Mouse (Mus musculus) layer of hippocampus, adult 8-10 months (tissue): ENCODE results near the gene Gamt. TPM values are rescaled to one million over a fixed set of nuclear protein-coding genes. Genes with fewer than 3 reads are reported as not detected.
A peak's percentile ranks its signal among the peaks of the same experiment; 100 is the strongest.
"Not testable (repeated sequence)": the region's sequence is repeated elsewhere in the genome, so short reads cannot be mapped to it uniquely, and the experiment has no call there.

ENCODE experiments used
- DNase-seq, 2 experiments: peaks; one replicate each; pipeline ENCODE4 v3.0.0; 2022; ENCODE audit warnings: low spot score in 2 of 2
- microRNA-seq, 2 experiments: library from miRNA; unstranded; fragments of <30 nt; microRNA quantifications; one replicate each; pipeline ENCODE4 v1.2.0; 2022
- total RNA-seq, 4 experiments: library from RNA; stranded (reverse); gene quantifications; 2 replicates each; pipeline ENCODE4 v1.2.4; 2022

Gene Gamt
- total RNA-seq, 4 experiments from 2014 or later = 22.4 to 34.7 (median 27.9) TPM

DNA sequence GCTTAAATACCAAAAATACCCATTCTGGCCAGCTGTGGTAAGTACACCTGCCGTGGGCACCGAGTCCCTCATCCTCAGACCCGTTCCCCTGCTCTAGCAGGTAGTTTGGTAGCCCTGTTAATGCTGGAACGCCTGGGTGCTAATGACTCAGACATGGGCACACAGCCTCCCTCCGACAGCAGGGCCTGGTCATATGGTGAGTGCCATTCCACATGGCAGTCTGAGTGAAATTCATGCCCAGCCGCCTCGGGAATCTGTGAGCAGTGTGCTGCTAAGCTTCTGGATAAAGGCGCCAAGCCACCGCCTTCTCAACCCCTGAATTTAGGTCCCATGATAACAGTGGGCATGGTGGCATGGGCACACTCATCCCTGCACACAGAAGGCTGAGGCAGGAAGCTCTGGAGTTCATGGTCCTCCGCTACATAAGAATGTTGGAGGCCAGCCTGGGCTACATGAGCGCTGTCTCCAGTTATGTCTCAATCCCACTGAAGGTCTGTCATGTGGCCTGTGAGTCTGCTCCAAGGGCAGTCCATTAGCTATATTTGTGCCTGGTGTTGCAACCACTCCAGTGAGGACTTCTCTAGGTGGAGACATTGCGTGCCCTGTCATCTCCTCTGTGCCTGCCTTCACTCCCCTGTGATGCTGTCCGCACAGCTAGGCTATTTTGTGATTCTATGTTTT lies 24.5 kb downstream of the Gamt start:
- DNase-seq = no peak

GRCm38 (mm10) chr10:80227877-80228775 lies 32.7 kb downstream of the Gamt start:
- peak in 1 of 2 experiments; percentile 17 for DNase-seq

- no peak for DNase-seq
Measured at GRCm38 (mm10) chr10:80227166-80227539, 33.7 kb downstream of the Gamt start.

GRCm38 (mm10) chr10:80226416-80227165 lies 34.2 kb downstream of the Gamt start, which contains the start of gene Mum1:
Gene Mum1, plus strand, starts transcription at chr10:80226434.
- DNase-seq = peak; percentile 99

DNA sequence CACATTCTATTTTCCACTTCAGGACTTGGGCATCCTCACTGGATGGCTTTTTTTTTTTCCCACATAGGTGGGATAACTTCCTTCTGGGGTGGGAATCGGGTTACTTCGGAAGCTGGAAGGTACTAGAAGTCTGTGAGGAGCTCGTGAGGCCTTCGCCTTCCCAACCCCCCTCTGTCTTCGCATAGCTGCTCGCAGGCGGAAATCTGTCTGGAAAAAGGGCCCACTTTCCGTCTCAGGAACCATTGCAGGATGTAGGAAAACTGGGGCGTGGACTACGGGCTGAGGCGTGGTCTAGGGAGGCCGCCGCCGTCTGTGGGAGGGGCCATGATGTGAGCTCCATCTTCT lies 34.8 kb downstream of the Gamt start:
- DNase-seq = no peak

DNA sequence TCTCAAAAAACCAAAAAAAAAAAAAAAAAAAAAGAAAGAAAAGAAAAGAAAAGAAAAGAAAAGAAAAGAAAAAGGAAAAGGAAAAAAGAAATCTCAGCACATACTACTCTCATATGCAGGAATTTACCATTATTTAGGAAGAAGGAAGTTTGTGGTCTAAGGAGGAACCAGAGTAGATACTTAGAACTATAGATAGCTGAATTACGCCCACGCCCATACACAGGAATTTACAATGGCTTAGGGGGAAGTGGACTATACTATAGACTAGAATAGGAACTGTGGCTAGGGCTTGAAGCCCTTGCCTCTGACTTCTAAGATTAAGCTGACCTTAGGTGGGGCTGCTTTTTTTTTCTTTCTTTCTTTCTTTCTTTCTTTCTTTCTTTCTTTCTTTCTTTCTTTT lies 37.7 kb downstream of the Gamt start:
- DNase-seq = not testable (repeated sequence)

DNA sequence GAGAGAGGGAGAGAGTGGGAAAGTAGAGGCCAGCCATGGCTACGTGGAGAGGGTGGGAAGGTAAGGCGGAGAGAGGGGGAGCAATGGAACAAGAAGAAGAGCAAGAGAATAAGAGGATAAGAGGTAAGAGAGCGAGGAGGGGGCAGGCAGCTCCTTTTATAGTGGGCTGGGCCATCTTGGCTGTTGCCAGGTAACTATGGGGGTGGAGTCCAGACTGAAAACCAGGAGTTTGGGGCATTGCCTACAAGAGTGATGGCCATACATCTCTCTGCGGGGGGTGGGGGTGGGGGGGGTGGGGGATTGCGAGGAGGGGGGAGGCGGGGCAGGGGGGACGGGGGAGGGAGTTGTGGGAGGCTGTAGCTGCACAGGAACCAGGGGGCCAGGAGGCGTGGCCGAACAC lies 40.1 kb downstream of the Gamt start:
- no peak for DNase-seq

DNA sequence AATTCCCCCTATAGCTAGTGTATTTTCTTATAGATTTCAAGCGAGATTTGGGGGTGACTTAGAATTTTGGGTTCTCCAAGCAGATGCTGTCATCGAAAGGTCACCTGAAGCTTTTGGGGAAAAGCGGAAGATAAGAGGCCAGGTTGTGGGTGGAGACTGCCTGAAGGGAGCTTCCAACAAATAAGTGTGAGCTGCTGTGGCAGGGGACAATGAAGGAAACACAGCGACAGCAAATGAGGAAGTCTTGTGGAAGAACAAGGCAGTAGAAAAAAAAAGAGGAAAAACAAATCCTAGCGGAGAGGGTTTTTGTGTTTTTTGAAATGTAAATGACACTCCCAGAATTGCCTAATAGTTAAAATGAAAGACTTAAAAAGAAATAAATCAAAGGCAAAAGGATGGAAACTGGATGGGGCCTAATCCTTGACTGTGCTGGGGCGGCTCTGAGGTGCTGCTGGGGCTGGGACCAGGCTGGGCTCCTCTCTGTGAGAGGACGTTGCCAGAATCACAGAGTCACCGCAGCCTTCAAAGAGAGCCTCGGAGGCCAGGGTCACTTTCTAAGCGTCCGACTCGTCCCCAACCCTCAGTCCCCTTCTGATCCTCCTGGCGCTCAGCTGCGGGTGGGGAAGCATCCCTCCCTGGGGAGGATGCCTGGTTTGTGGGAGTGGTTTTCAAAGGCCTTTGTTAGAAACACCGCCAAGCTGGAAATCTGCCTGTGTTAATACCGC lies 45.6 kb downstream of the Gamt start:
- no peak for DNase-seq

DNA sequence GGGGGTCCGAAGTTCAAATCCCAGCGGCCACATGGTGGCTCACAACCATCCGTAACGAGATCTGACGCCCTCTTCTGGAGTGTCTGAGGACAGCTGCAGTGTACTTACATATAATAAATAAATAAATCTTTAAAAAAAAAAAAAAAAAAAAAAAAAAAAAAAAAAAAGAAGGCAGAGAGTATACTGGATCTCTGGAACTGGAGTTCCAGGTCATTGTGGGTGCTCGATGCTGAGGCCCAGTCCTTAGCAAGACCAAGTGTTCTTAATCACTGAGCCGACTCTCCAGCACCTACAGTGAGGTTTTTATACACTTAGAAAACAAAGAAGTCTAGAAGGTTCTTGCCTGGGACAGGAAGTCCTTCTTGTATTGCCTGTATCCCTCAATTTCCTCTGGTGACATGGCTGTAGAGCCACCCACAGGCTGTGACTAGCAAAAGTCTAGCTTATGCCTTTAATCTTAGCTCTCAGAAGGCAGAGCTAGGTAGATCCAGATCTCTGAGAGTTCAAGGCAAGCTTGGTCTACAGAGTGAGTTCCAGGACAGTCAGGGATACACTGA lies 49.2 kb downstream of the Gamt start:
- DNase-seq = not testable (repeated sequence)

DNA sequence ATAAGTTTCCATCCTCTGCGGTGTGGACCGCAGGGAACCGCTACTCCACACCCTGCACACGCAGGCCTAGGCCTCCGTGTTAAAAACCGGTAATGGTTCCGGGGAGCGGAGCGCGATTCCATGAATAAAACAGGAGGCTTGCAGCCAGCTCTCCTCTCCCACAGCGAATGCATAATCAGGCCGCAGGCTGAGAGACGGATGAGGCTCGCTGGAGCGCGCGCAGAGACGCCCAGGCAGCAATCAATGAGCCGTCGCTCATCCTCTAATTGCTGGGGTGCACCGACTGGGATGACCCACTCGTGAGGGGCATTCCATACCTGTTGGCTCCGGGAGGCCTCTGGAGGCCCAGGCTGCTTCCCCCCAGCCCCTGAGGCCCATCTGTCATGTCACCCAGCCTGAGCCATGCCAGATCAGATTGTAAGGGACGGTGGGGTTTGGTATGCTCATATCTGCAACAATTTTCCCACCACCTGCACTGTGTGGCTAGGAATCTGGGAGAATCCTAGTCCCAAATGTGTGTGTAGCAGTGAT lies 51.9 kb downstream of the Gamt start:
- no peak for DNase-seq

DNA sequence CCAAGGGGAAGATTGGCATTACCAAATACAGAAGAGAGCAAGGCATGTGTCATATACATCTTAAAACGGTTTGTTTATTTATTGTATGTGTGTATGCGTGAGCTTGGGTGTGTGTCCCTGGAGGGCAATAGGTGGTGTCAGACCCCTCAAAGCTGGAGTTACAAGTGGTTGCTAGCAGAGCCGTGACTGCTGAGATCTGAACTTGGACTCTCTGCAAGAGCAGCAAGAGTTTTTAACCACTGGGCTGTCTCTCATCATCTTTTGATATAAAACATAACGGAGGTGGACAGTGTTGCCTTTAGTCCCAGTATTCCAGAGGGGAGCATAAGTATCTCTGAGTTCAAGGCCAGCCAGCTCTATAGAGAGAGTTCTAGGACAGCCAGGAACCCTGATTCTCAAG lies 52.6 kb downstream of the Gamt start:
- DNase-seq = no peak

Small RNAs within 50 kb of the gene (microRNA-seq; reads per million reads assigned to microRNA genes)
- 1.8 to 3.2 reads per million in 2 experiments for gene Mir6911

Other genes with a start within 250 kb of the Gamt start
- 10 to 100 TPM in 2 of 4 experiments, 1 to 10 TPM in 2; 2.8 to 14.1 (median 8.2) TPM for gene Arhgap45, start 244.4 kb downstream of the Gamt start, total RNA-seq
- 10 to 100 TPM; 64.2 to 86.7 (median 75.4) TPM for gene Polr2e, start 221.2 kb downstream of the Gamt start, total RNA-seq
- 100 to 1,000 TPM; 433 to 528 (median 468) TPM for gene Gpx4, start 213.8 kb downstream of the Gamt start, total RNA-seq
- gene Sbno2, start 155.4 kb downstream of the Gamt start, total RNA-seq = 10 to 100 TPM; 19.9 to 52.8 (median 29.8) TPM
- gene Stk11, start 145.2 kb downstream of the Gamt start, total RNA-seq = 100 to 1,000 TPM in 1 of 4 experiments, 10 to 100 TPM in 3; 94.2 to 111 (median 96.5) TPM
- gene Atp5d, start 122.4 kb downstream of the Gamt start, total RNA-seq = 100 to 1,000 TPM; 315 to 328 (median 323) TPM
- gene Cbarp, start 120.2 kb downstream of the Gamt start, total RNA-seq = 100 to 1,000 TPM; 295 to 345 (median 308) TPM
- gene Midn, start 112.7 kb downstream of the Gamt start, total RNA-seq = 10 to 100 TPM; 47.2 to 63.6 (median 58.0) TPM
- gene Cirbp, start 95.0 kb downstream of the Gamt start, total RNA-seq = 100 to 1,000 TPM in 2 of 4 experiments, 10 to 100 TPM in 2; 75.7 to 148 (median 96.4) TPM
- 1 to 10 TPM; 1.8 to 9.0 (median 6.2) TPM for gene 1600002K03Rik, start 88.1 kb downstream of the Gamt start, total RNA-seq
- gene Efna2, start 81.5 kb downstream of the Gamt start, total RNA-seq = 1 to 10 TPM; 7.4 to 8.3 (median 7.9) TPM
- gene Mum1, start 34.6 kb downstream of the Gamt start, total RNA-seq = 10 to 100 TPM; 44.5 to 51.5 (median 45.6) TPM
- gene Ndufs7, start 11.9 kb downstream of the Gamt start, total RNA-seq = 100 to 1,000 TPM; 190 to 206 (median 201) TPM
- gene Dazap1, start 474 bp upstream of the Gamt start, total RNA-seq = 10 to 100 TPM; 84.8 to 98.3 (median 91.6) TPM
- 1,000 to 10,000 TPM in 1 of 4 experiments, 100 to 1,000 TPM in 3; 755 to 1,005 (median 888) TPM for gene Rps15, start 31.4 kb upstream of the Gamt start, total RNA-seq
- gene Apc2, start 35.0 kb upstream of the Gamt start, total RNA-seq = 100 to 1,000 TPM in 3 of 4 experiments, 10 to 100 TPM in 1; 90.4 to 113 (median 110) TPM
- 10 to 100 TPM; 20.4 to 27.1 (median 23.3) TPM for gene 2310011J03Rik, start 59.5 kb upstream of the Gamt start, total RNA-seq
- 1 to 10 TPM; 3.3 to 6.4 (median 4.1) TPM for gene Pcsk4, start 68.5 kb upstream of the Gamt start, total RNA-seq
- 10 to 100 TPM in 2 of 4 experiments, 1 to 10 TPM in 2; 9.2 to 12.3 (median 10.2) TPM for gene Reep6, start 68.9 kb upstream of the Gamt start, total RNA-seq
- gene Adamtsl5, start 87.4 kb upstream of the Gamt start, total RNA-seq = 1 to 10 TPM; 5.8 to 7.4 (median 6.7) TPM
- gene Plk5, start 95.4 kb upstream of the Gamt start, total RNA-seq = 10 to 100 TPM; 18.0 to 36.4 (median 30.4) TPM
- 10 to 100 TPM; 17.0 to 19.6 (median 18.3) TPM for gene Mex3d, start 126.6 kb upstream of the Gamt start, total RNA-seq
- gene Mbd3, start 138.5 kb upstream of the Gamt start, total RNA-seq = 100 to 1,000 TPM; 149 to 154 (median 150) TPM
- 100 to 1,000 TPM; 320 to 446 (median 390) TPM for gene Uqcr11, start 145.8 kb upstream of the Gamt start, total RNA-seq
- 10 to 100 TPM; 29.5 to 33.9 (median 32.2) TPM for gene Tcf3, start 172.6 kb upstream of the Gamt start, total RNA-seq
- under 1 TPM in 1 of 4 experiments, not detected in 3; 0.06 TPM for gene Onecut3, start 233.8 kb upstream of the Gamt start, total RNA-seq